Mouse (Mus musculus): ENCODE data around the gene Slc13a5. TPM values are rescaled to one million over a fixed set of nuclear protein-coding genes. Genes with fewer than 3 reads are reported as not detected.

The Slc13a5 gene
- polyA plus RNA-seq, 1 experiment, result 0.16 TPM

GRCm38 (mm10) chr11:72207204-72207833 is 59.7 kb downstream of the Slc13a5 start, which contains the start of the genes 4933427D14Rik and Txndc17:
TSS of gene 4933427D14Rik (minus strand) at chr11:72207459.
TSS of gene Txndc17 (plus strand) at chr11:72207547.
- Histone ChIP-seq H3K79me3 (ENCODE audit: low read depth) (peaks cover 52% of the 10 kb centered on the region), H3K4me3 (ENCODE audit: insufficient read depth, poor library complexity, severe bottlenecking) (peak within 1 kb of the TSS; percentile 97), H3ac (ENCODE audit: control insufficient read depth, insufficient read length, low read depth) (peak within 1 kb of the TSS; percentile 71), H3K79me2 (ENCODE audit: control insufficient read depth, insufficient read depth) (peaks cover 82% of the 10 kb centered on the region), H3K27me3 (ENCODE audit: control insufficient read depth, insufficient read depth, insufficient read length) (no peaks in the 10 kb centered on the region), H3K36me3 (ENCODE audit: control insufficient read depth, insufficient read depth) (peaks cover 36% of the 10 kb centered on the region)
- TF ChIP-seq MAX (IDR thresholded peaks at IDR 0.05) (peak; percentile 79), FOSL1 (IDR thresholded peaks at IDR 0.05; ENCODE audit: insufficient read depth, low read length, poor library complexity, severe bottlenecking) (no peak)

- peak within 1 kb of the TSS; percentile 71 for H3ac ChIP-seq (ENCODE audit: control insufficient read depth, insufficient read length, low read depth)
- no peaks in the 10 kb centered on the region for H3K27me3 ChIP-seq (ENCODE audit: control insufficient read depth, insufficient read depth, insufficient read length)
- peak within 1 kb of the TSS; percentile 97 for H3K4me3 ChIP-seq (ENCODE audit: insufficient read depth, poor library complexity, severe bottlenecking)
- peaks cover 36% of the 10 kb centered on the region for H3K36me3 ChIP-seq (ENCODE audit: control insufficient read depth, insufficient read depth)
- H3K79me2 ChIP-seq (ENCODE audit: control insufficient read depth, insufficient read depth), result peaks cover 82% of the 10 kb centered on the region
- H3K79me3 ChIP-seq (ENCODE audit: low read depth), result peaks cover 52% of the 10 kb centered on the region
- TF ChIP-seq CEBPB (IDR thresholded peaks at IDR 0.05; ENCODE audit: low read depth) (no peak), MYOG (IDR thresholded peaks at IDR 0.05; ENCODE audit: control insufficient read depth, extremely low read depth, insufficient read length) (no peak), CTCF (IDR thresholded peaks at IDR 0.05; ENCODE audit: control insufficient read depth, insufficient read depth, insufficient read length) (no peak), MAX (IDR thresholded peaks at IDR 0.05) (no peak)
These were observed 60.5 kb downstream of the Slc13a5 start, which contains the start of gene Gm43951 for GRCm38 (mm10) chr11:72206341-72207203. TSS of gene Gm43951 (minus strand) at chr11:72206840.

- H3ac ChIP-seq (ENCODE audit: control insufficient read depth, insufficient read length, low read depth), result no peak overlapping the region
- peaks cover 31% of the 10 kb centered on the region for H3K36me3 ChIP-seq (ENCODE audit: control insufficient read depth, insufficient read depth)
- peaks cover 73% of the 10 kb centered on the region for H3K79me2 ChIP-seq (ENCODE audit: control insufficient read depth, insufficient read depth)
- TF ChIP-seq MYOD1 (IDR thresholded peaks at IDR 0.05; ENCODE audit: control insufficient read depth, insufficient read length, low read depth) (no peak), USF1 (IDR thresholded peaks at IDR 0.05; ENCODE audit: low read depth) (no peak), CTCF (IDR thresholded peaks at IDR 0.05; ENCODE audit: control insufficient read depth, insufficient read depth, insufficient read length) (no peak), MAX (IDR thresholded peaks at IDR 0.05) (no peak), CEBPB (IDR thresholded peaks at IDR 0.05; ENCODE audit: low read depth) (no peak), MYOG (IDR thresholded peaks at IDR 0.05; ENCODE audit: control insufficient read depth, extremely low read depth, insufficient read length) (no peak), FOSL1 (IDR thresholded peaks at IDR 0.05; ENCODE audit: insufficient read depth, low read length, poor library complexity, severe bottlenecking) (no peak)
- peaks cover 51% of the 10 kb centered on the region for H3K79me3 ChIP-seq (ENCODE audit: low read depth)
- no peak overlapping the region for H3K4me3 ChIP-seq (ENCODE audit: insufficient read depth, poor library complexity, severe bottlenecking)
- no peaks in the 10 kb centered on the region for H3K27me3 ChIP-seq (ENCODE audit: control insufficient read depth, insufficient read depth, insufficient read length)
These were observed 61.8 kb downstream of the Slc13a5 start for GRCm38 (mm10) chr11:72205256-72205655.

GRCm38 (mm10) chr11:72203440-72203839 is 63.6 kb downstream of the Slc13a5 start:
- Histone ChIP-seq H3K79me2 (ENCODE audit: control insufficient read depth, insufficient read depth) (peaks cover 70% of the 10 kb centered on the region), H3K79me3 (ENCODE audit: low read depth) (peaks cover 46% of the 10 kb centered on the region), H3K27me3 (ENCODE audit: control insufficient read depth, insufficient read depth, insufficient read length) (no peaks in the 10 kb centered on the region), H3ac (ENCODE audit: control insufficient read depth, insufficient read length, low read depth) (no peak overlapping the region), H3K36me3 (ENCODE audit: control insufficient read depth, insufficient read depth) (peaks cover 28% of the 10 kb centered on the region), H3K4me3 (ENCODE audit: insufficient read depth, poor library complexity, severe bottlenecking) (no peak overlapping the region)
- TF ChIP-seq FOSL1 (IDR thresholded peaks at IDR 0.05; ENCODE audit: insufficient read depth, low read length, poor library complexity, severe bottlenecking), result no peak
- no peak for TF ChIP-seq USF1 (IDR thresholded peaks at IDR 0.05; ENCODE audit: low read depth)

- H3K4me3 ChIP-seq (ENCODE audit: insufficient read depth, poor library complexity, severe bottlenecking), result no peak overlapping the region
- no peak overlapping the region for H3ac ChIP-seq (ENCODE audit: control insufficient read depth, insufficient read length, low read depth)
- H3K79me2 ChIP-seq (ENCODE audit: control insufficient read depth, insufficient read depth), result peaks cover 35% of the 10 kb centered on the region
- H3K36me3 ChIP-seq (ENCODE audit: control insufficient read depth, insufficient read depth), result peaks cover 55% of the 10 kb centered on the region
- H3K27me3 ChIP-seq (ENCODE audit: control insufficient read depth, insufficient read depth, insufficient read length), result no peaks in the 10 kb centered on the region
- H3K79me3 ChIP-seq (ENCODE audit: low read depth), result peaks cover 9% of the 10 kb centered on the region
- no peak for TF ChIP-seq FOSL1 (IDR thresholded peaks at IDR 0.05; ENCODE audit: insufficient read depth, low read length, poor library complexity, severe bottlenecking)
- TF ChIP-seq CEBPB (IDR thresholded peaks at IDR 0.05; ENCODE audit: low read depth), result no peak
- no peak for TF ChIP-seq CTCF (IDR thresholded peaks at IDR 0.05; ENCODE audit: control insufficient read depth, insufficient read depth, insufficient read length)
- TF ChIP-seq MYOD1 (IDR thresholded peaks at IDR 0.05; ENCODE audit: control insufficient read depth, insufficient read length, low read depth), result no peak
- no peak for TF ChIP-seq USF1 (IDR thresholded peaks at IDR 0.05; ENCODE audit: low read depth)
- TF ChIP-seq MYOG (IDR thresholded peaks at IDR 0.05; ENCODE audit: control insufficient read depth, extremely low read depth, insufficient read length), result no peak
- TF ChIP-seq MAX (IDR thresholded peaks at IDR 0.05), result no peak
These were observed 70.5 kb downstream of the Slc13a5 start for GRCm38 (mm10) chr11:72196506-72196905.

- Histone ChIP-seq H3K27me3 (ENCODE audit: control insufficient read depth, insufficient read depth, insufficient read length) (no peaks in the 10 kb centered on the region), H3K36me3 (ENCODE audit: control insufficient read depth, insufficient read depth) (peaks cover 63% of the 10 kb centered on the region), H3K79me2 (ENCODE audit: control insufficient read depth, insufficient read depth) (peaks cover 24% of the 10 kb centered on the region), H3ac (ENCODE audit: control insufficient read depth, insufficient read length, low read depth) (no peak overlapping the region), H3K4me3 (ENCODE audit: insufficient read depth, poor library complexity, severe bottlenecking) (no peak overlapping the region), H3K79me3 (ENCODE audit: low read depth) (peaks cover 6% of the 10 kb centered on the region)
- TF ChIP-seq MAX (IDR thresholded peaks at IDR 0.05), result no peak
- no peak for TF ChIP-seq FOSL1 (IDR thresholded peaks at IDR 0.05; ENCODE audit: insufficient read depth, low read length, poor library complexity, severe bottlenecking)
- TF ChIP-seq CEBPB (IDR thresholded peaks at IDR 0.05; ENCODE audit: low read depth), result no peak
- no peak for TF ChIP-seq MYOD1 (IDR thresholded peaks at IDR 0.05; ENCODE audit: control insufficient read depth, insufficient read length, low read depth)
- no peak for TF ChIP-seq MYOG (IDR thresholded peaks at IDR 0.05; ENCODE audit: control insufficient read depth, extremely low read depth, insufficient read length)
- no peak for TF ChIP-seq USF1 (IDR thresholded peaks at IDR 0.05; ENCODE audit: low read depth)
- no peak for TF ChIP-seq CTCF (IDR thresholded peaks at IDR 0.05; ENCODE audit: control insufficient read depth, insufficient read depth, insufficient read length)
These were observed 72.8 kb downstream of the Slc13a5 start for GRCm38 (mm10) chr11:72194259-72194658.

Measured in C2C12 (cell line).